Mouse (Mus musculus) urinary bladder, adult 18-20 months (tissue): ENCODE data around the gene Nsl1.

Source experiments
- DNase-seq, 2 experiments: peaks; one replicate each; pipeline ENCODE4 v3.0.0; 2022; ENCODE audit warnings: low spot score in 2 of 2, mixed read lengths in 2 of 2

Nsl1 gene

GRCm38 (mm10) chr1:191054870-191055532 is 7.8 kb upstream of the Nsl1 start:
- DNase-seq, result no peak

GRCm38 (mm10) chr1:191055533-191055873 is 7.3 kb upstream of the Nsl1 start:
- DNase-seq, result no peak

- DNase-seq, result no peak
These were observed 5.4 kb upstream of the Nsl1 start for GRCm38 (mm10) chr1:191057461-191057860.

- no peak for DNase-seq
These were observed 501 bp upstream of the Nsl1 start for GRCm38 (mm10) chr1:191062241-191062780.

- DNase-seq, result no peak
These were observed 888 bp downstream of the Nsl1 start for GRCm38 (mm10) chr1:191063700-191064099.

- no peak for DNase-seq
These were observed 1.7 kb downstream of the Nsl1 start for GRCm38 (mm10) chr1:191064535-191064934.

- no peak for DNase-seq
These were observed 2.4 kb downstream of the Nsl1 start for GRCm38 (mm10) chr1:191065188-191065587.

GRCm38 (mm10) chr1:191068377-191068776 is 5.6 kb downstream of the Nsl1 start:
- DNase-seq, result no peak

- no peak for DNase-seq
These were observed 7.4 kb downstream of the Nsl1 start for GRCm38 (mm10) chr1:191070259-191070658.

GRCm38 (mm10) chr1:191071613-191072012 is 8.8 kb downstream of the Nsl1 start:
- DNase-seq, result no peak

GRCm38 (mm10) chr1:191072329-191072913 is 9.6 kb downstream of the Nsl1 start:
- no peak for DNase-seq

- DNase-seq, result no peak
These were observed 10.2 kb downstream of the Nsl1 start for GRCm38 (mm10) chr1:191073001-191073400.

- no peak for DNase-seq
These were observed 10.7 kb downstream of the Nsl1 start for GRCm38 (mm10) chr1:191073486-191073885.

- DNase-seq, result peak in 1 of 2 experiments; percentile 17
These were observed 12.5 kb downstream of the Nsl1 start for GRCm38 (mm10) chr1:191075199-191075883.

- no peak for DNase-seq
These were observed 20.4 kb downstream of the Nsl1 start for GRCm38 (mm10) chr1:191083230-191083629.

- DNase-seq, result no peak
These were observed 22.2 kb downstream of the Nsl1 start for GRCm38 (mm10) chr1:191084951-191085559.

- no peak for DNase-seq
These were observed 22.8 kb downstream of the Nsl1 start for GRCm38 (mm10) chr1:191085597-191085996.

- no peak for DNase-seq
These were observed 23.6 kb downstream of the Nsl1 start for GRCm38 (mm10) chr1:191086304-191086878.

- no peak for DNase-seq
These were observed 24.1 kb downstream of the Nsl1 start for GRCm38 (mm10) chr1:191086960-191087359.

- DNase-seq, result no peak
These were observed 25.1 kb downstream of the Nsl1 start for GRCm38 (mm10) chr1:191087955-191088354.

- DNase-seq, result no peak
These were observed 26.5 kb downstream of the Nsl1 start for GRCm38 (mm10) chr1:191089355-191089754.

- no peak for DNase-seq
These were observed 29.2 kb downstream of the Nsl1 start for GRCm38 (mm10) chr1:191092050-191092449.
